Mouse (Mus musculus): ENCODE measurements around the gene Adamts8. TPM values are rescaled to one million over a fixed set of nuclear protein-coding genes. Genes with fewer than 3 reads are reported as not detected.

Gene Adamts8
- total RNA-seq, 2 experiments from 2014 or later = 9.4 to 9.5 TPM

Other genes starting within 250 kb of the Adamts8 start
- gene Adamts15, start 20.1 kb upstream of the Adamts8 start, total RNA-seq (2021) = 10 to 100 TPM; 10.1 TPM
- 10 to 100 TPM; 37.8 to 42.5 TPM for gene Zbtb44, start 88.1 kb downstream of the Adamts8 start, total RNA-seq (2021)
- under 1 TPM; 0.19 to 0.68 TPM for gene St14, start 189.3 kb downstream of the Adamts8 start, total RNA-seq (2021)

All from left cerebral cortex, postnatal 14 days (tissue).